Mouse (Mus musculus) bone marrow macrophage, adult 2 months (primary cell): Measurements from ENCODE around the gene Dhx32.

Source experiments
- CTCF ChIP-seq: IDR thresholded peaks from 2 replicates; pipeline ENCODE4 v1.5.1; 2012; ENCODE audit warnings: low read depth, mild to moderate bottlenecking, low read length, moderate library complexity
- POLR2A ChIP-seq: IDR thresholded peaks from 2 replicates; pipeline ENCODE4 v1.6.1; 2012; ENCODE audit warnings: mild to moderate bottlenecking, low read depth, low read length, borderline replicate concordance

- TF ChIP-seq CTCF (no peak), POLR2A (no peak)
Measured at GRCm38 (mm10) chr7:133812927-133813326, 30.4 kb upstream of the Dhx32 start.
